Comparison of ENCODE assay signal across 13 mouse cellular contexts in genomic region chr8:94807506-94807905, GRCm38 (mm10). TPM values are rescaled to one million over a fixed set of nuclear protein-coding genes. Genes with fewer than 3 reads are reported as not detected.
A peak's percentile ranks its signal among the peaks of the same experiment; 100 is the strongest.
DNase-seq lines count a peak whose midpoint lies in the region; ATAC-seq lines count a peak whose summit lies in the region.
"Had no signal": no experiment of that assay in that cellular context is flagged by ENCODE, and none has a peak within 500 bp of the region (broad histone marks: within the 10 kb centered on the region; RNA-seq: fewer than 3 reads in every experiment).

No protein-coding gene starts in this region.

- H3K4me1 ChIP-seq in kidney, embryonic 16.5 days (ENCODE audit: insufficient read depth, low read length): no peaks in the 10 kb centered on the region
- H3K4me1 ChIP-seq in kidney, embryonic 15.5 days: 0 out of 2 replicates have a peak, but pooled peaks cover 2% of the 10 kb centered on the region

- H3K27me3 ChIP-seq in kidney, embryonic 16.5 days (ENCODE audit: insufficient read depth, low read length): no peaks in the 10 kb centered on the region
- no peaks in the 10 kb centered on the region for H3K27me3 ChIP-seq in kidney, embryonic 15.5 days

- H3K36me3 ChIP-seq in kidney, embryonic 16.5 days (ENCODE audit: insufficient read depth, low read length): no peaks in the 10 kb centered on the region
- no peaks in the 10 kb centered on the region for H3K36me3 ChIP-seq in kidney, embryonic 15.5 days

- peak; percentile 40 for DNase-seq in kidney, adult 11 months
- peak; percentile 56 for DNase-seq in 3T3-L1 (ENCODE audit: low read depth, low spot score)
- peak; percentile 83 for DNase-seq in adipocyte (ENCODE audit: low spot score)
- DNase-seq in gastrocnemius, postnatal 14 days: no peak
- no peak for DNase-seq in frontal cortex, postnatal 14 days (ENCODE audit: low spot score in 2 of 2)
- DNase-seq: lung, adult 18-20 months; thymus, postnatal 25 days had no signal

- H3K4me2 ChIP-seq in kidney, embryonic 16.5 days (replicated peaks; ENCODE audit: low read depth, low read length): no peak overlapping the region
- H3K4me2 ChIP-seq in kidney, embryonic 15.5 days: no peak overlapping the region

- intact Hi-C loops in gastrocnemius, postnatal 14 days (cut with DNase I; ENCODE audit: low total_unique reads): no loop called here

- H3K9me3 ChIP-seq in kidney, embryonic 16.5 days (ENCODE audit: low read length): no peaks in the 10 kb centered on the region
- no peaks in the 10 kb centered on the region for H3K9me3 ChIP-seq in kidney, embryonic 15.5 days (replicated peaks)

- no peak overlapping the region for H3K4me3 ChIP-seq in kidney, embryonic 16.5 days (ENCODE audit: low read length)
- H3K4me3 ChIP-seq in kidney, embryonic 15.5 days (replicated peaks): no peak overlapping the region

- no peak overlapping the region for H3K27ac ChIP-seq in kidney, embryonic 16.5 days (ENCODE audit: low read length)
- no peak overlapping the region for H3K27ac ChIP-seq in kidney, embryonic 15.5 days

- 39% methylated on average over 7 of the region's 7 CpGs for WGBS in kidney, embryonic 16.5 days
- 53% methylated on average over 7 of the region's 7 CpGs for WGBS in kidney, embryonic 15.5 days

- ATAC-seq in kidney, embryonic 16.5 days (ENCODE audit: low FRiP score, low TSS enrichment): no peak
- ATAC-seq in kidney, embryonic 15.5 days (replicated peaks; ENCODE audit: low FRiP score): 0 out of 2 replicates have a peak, but pooled peaks have one; percentile 17
- ATAC-seq: CD4-positive, CD25-positive, alpha-beta regulatory T cell, adult 4 months had no signal

- no peak overlapping the region for H3K9ac ChIP-seq in kidney, embryonic 16.5 days (replicated peaks; ENCODE audit: low read length)
- H3K9ac ChIP-seq in kidney, embryonic 15.5 days: no peak overlapping the region

RNA-seq across cellular contexts. Expression of gene Ccl17, which starts 2.7 kb away (rescaled TPM):
- 0.57 TPM in 1 of 2 replicates, not detected in the other for polyA plus RNA-seq in kidney, embryonic 16.5 days (2015; fragmentation: Nextera tagmentation; extraction: Ambion mirVana)
- polyA plus RNA-seq in kidney, embryonic 15.5 days (2015; fragmentation: Nextera tagmentation; extraction: Ambion mirVana): not detected in 2 replicates
- not detected for total RNA-seq in gastrocnemius, postnatal 14 days (2021)
- total RNA-seq: heart, adult 8-10 months; hematopoietic stem cell, adult 5-6 weeks had no signal
- polyA plus RNA-seq: CD4-positive, CD25-positive, alpha-beta regulatory T cell, adult 4 months had no signal

RNA-seq across cellular contexts. Expression of gene Coq9, which starts 30.6 kb away (rescaled TPM):
- polyA plus RNA-seq in kidney, embryonic 16.5 days (2015; fragmentation: Nextera tagmentation; extraction: Ambion mirVana): 100 and 110 TPM in 2 replicates
- 81.0 and 83.6 TPM in 2 replicates for polyA plus RNA-seq in kidney, embryonic 15.5 days (2015; fragmentation: Nextera tagmentation; extraction: Ambion mirVana)
- total RNA-seq in gastrocnemius, postnatal 14 days (2021): 100 to 1,000 TPM; 341 to 397 TPM

RNA-seq across cellular contexts. Expression of gene Ciapin1, which starts 30.7 kb away (rescaled TPM):
- 125 and 131 TPM in 2 replicates for polyA plus RNA-seq in kidney, embryonic 16.5 days (2015; fragmentation: Nextera tagmentation; extraction: Ambion mirVana)
- polyA plus RNA-seq in kidney, embryonic 15.5 days (2015; fragmentation: Nextera tagmentation; extraction: Ambion mirVana): 115 and 126 TPM in 2 replicates
- 10 to 100 TPM; 32.0 to 33.5 TPM for total RNA-seq in gastrocnemius, postnatal 14 days (2021)

RNA-seq across cellular contexts. Expression of gene Cx3cl1, which starts 35.7 kb away (rescaled TPM):
- 12.8 and 14.0 TPM in 2 replicates for polyA plus RNA-seq in kidney, embryonic 16.5 days (2015; fragmentation: Nextera tagmentation; extraction: Ambion mirVana)
- polyA plus RNA-seq in kidney, embryonic 15.5 days (2015; fragmentation: Nextera tagmentation; extraction: Ambion mirVana): 9.6 and 9.8 TPM in 2 replicates
- total RNA-seq in gastrocnemius, postnatal 14 days (2021): under 1 TPM; 0.82 to 0.96 TPM
- total RNA-seq: common myeloid progenitor, adult 5-6 weeks had no signal
- polyA plus RNA-seq: CD4-positive, CD25-positive, alpha-beta regulatory T cell, adult 4 months had no signal

RNA-seq across cellular contexts. Expression of gene Polr2c, which starts 49.7 kb away (rescaled TPM):
- polyA plus RNA-seq in kidney, embryonic 16.5 days (2015; fragmentation: Nextera tagmentation; extraction: Ambion mirVana): 157 and 179 TPM in 2 replicates
- 155 and 157 TPM in 2 replicates for polyA plus RNA-seq in kidney, embryonic 15.5 days (2015; fragmentation: Nextera tagmentation; extraction: Ambion mirVana)
- 10 to 100 TPM; 37.3 to 39.4 TPM for total RNA-seq in gastrocnemius, postnatal 14 days (2021)

Comparison
In these comparisons a context has a peak if more than half of its experiments do, and no peak if none do; other contexts are left out.
1. DNase-seq: peak in kidney, adult 11 months (single experiment), 3T3-L1 (single experiment) and adipocyte (single experiment); none in gastrocnemius, postnatal 14 days (single experiment) and frontal cortex, postnatal 14 days (0 of 2).